Mouse (Mus musculus): ENCODE results near the gene Tex52.

Tex52 gene

GRCm38 (mm10) chr6:128375192-128375591, at the start of gene Tex52, which contains the start of gene Gm44596:
TSS of gene Tex52 (plus strand) at chr6:128375456.
TSS of gene Gm44596 (plus strand) at chr6:128375503.
- peak in 1 of 2 experiments; percentile 57 for DNase-seq (ENCODE audit: low spot score in 2 of 2)

- peak; percentile 67 to 80 for DNase-seq (ENCODE audit: low spot score in 2 of 2)
Observed at GRCm38 (mm10) chr6:128334397-128335124, 40.7 kb upstream of the Tex52 start.

GRCm38 (mm10) chr6:128337467-128337866, 37.8 kb upstream of the Tex52 start:
- DNase-seq (ENCODE audit: low spot score in 2 of 2) = no peak

- no peak for DNase-seq (ENCODE audit: low spot score in 2 of 2)
Observed at GRCm38 (mm10) chr6:128338876-128339275, 36.4 kb upstream of the Tex52 start.

- DNase-seq (ENCODE audit: low spot score in 2 of 2) = no peak
Observed at GRCm38 (mm10) chr6:128341956-128342723, 33.1 kb upstream of the Tex52 start.

- DNase-seq (ENCODE audit: low spot score in 2 of 2) = no peak
Observed at GRCm38 (mm10) chr6:128345623-128346022, 29.6 kb upstream of the Tex52 start.

- no peak for DNase-seq (ENCODE audit: low spot score in 2 of 2)
Observed at GRCm38 (mm10) chr6:128346782-128347181, 28.5 kb upstream of the Tex52 start.

- peak; percentile 63 to 75 for DNase-seq (ENCODE audit: low spot score in 2 of 2)
Observed at GRCm38 (mm10) chr6:128349711-128350110, 25.5 kb upstream of the Tex52 start.

- no peak for DNase-seq (ENCODE audit: low spot score in 2 of 2)
Observed at GRCm38 (mm10) chr6:128354140-128354539, 21.1 kb upstream of the Tex52 start.

- peak; percentile 77 to 83 for DNase-seq (ENCODE audit: low spot score in 2 of 2)
Observed at GRCm38 (mm10) chr6:128355201-128355681, 20.0 kb upstream of the Tex52 start.

- DNase-seq (ENCODE audit: low spot score in 2 of 2) = peak; percentile 99
Observed at GRCm38 (mm10) chr6:128355726-128356416, 19.4 kb upstream of the Tex52 start, which contains the start of gene Tulp3. TSS of gene Tulp3 (minus strand) at chr6:128355851.

GRCm38 (mm10) chr6:128358999-128359398, 16.3 kb upstream of the Tex52 start:
- peak; percentile 76 to 84 for DNase-seq (ENCODE audit: low spot score in 2 of 2)

GRCm38 (mm10) chr6:128361901-128362300, 13.4 kb upstream of the Tex52 start:
- no peak for DNase-seq (ENCODE audit: low spot score in 2 of 2)

- peak; percentile 88 to 91 for DNase-seq (ENCODE audit: low spot score in 2 of 2)
Observed at GRCm38 (mm10) chr6:128362381-128363006, 12.8 kb upstream of the Tex52 start, which contains the start of the genes Rhno1 and Foxm1. TSS of gene Rhno1 (minus strand) at chr6:128362911. TSS of gene Foxm1 (plus strand) at chr6:128362967.

GRCm38 (mm10) chr6:128363007-128363825, 12.0 kb upstream of the Tex52 start:
- DNase-seq (ENCODE audit: low spot score in 2 of 2) = no peak

- no peak for DNase-seq (ENCODE audit: low spot score in 2 of 2)
Observed at GRCm38 (mm10) chr6:128364721-128365120, 10.5 kb upstream of the Tex52 start.

GRCm38 (mm10) chr6:128366466-128366865, 8.8 kb upstream of the Tex52 start:
- DNase-seq (ENCODE audit: low spot score in 2 of 2) = no peak

- no peak for DNase-seq (ENCODE audit: low spot score in 2 of 2)
Observed at GRCm38 (mm10) chr6:128370040-128370439, 5.2 kb upstream of the Tex52 start.

GRCm38 (mm10) chr6:128376371-128377085, 1.3 kb downstream of the Tex52 start:
- no peak for DNase-seq (ENCODE audit: low spot score in 2 of 2)

GRCm38 (mm10) chr6:128379636-128380035, 4.4 kb downstream of the Tex52 start:
- DNase-seq (ENCODE audit: low spot score in 2 of 2) = no peak
